Mouse (Mus musculus): ENCODE data around the gene Cpsf4l.
A peak's percentile ranks its signal among the peaks of the same experiment; 100 is the strongest.

The Cpsf4l gene

DNA sequence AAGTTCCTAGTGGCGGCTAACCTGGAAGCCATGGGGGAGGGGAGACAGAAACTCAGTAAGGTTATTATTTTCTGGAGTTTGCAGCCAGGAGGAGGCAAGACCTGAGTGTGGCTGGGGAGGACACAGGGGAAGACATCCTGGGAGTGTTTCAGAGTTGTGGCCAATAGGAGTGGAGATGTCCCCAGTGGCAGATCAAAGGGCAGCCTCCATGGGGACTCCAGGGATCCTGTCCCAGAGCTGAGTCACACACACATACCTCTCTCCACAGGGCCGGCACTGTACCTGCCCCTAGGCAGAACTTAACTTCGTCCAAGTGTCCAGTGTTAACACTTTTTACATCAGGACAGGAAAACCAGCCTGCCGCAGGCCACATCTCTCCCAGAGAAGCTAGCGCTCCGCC is 25.3 kb upstream of the Cpsf4l start:
- no peak for DNase-seq (ENCODE audit: extremely low spot score)

DNA sequence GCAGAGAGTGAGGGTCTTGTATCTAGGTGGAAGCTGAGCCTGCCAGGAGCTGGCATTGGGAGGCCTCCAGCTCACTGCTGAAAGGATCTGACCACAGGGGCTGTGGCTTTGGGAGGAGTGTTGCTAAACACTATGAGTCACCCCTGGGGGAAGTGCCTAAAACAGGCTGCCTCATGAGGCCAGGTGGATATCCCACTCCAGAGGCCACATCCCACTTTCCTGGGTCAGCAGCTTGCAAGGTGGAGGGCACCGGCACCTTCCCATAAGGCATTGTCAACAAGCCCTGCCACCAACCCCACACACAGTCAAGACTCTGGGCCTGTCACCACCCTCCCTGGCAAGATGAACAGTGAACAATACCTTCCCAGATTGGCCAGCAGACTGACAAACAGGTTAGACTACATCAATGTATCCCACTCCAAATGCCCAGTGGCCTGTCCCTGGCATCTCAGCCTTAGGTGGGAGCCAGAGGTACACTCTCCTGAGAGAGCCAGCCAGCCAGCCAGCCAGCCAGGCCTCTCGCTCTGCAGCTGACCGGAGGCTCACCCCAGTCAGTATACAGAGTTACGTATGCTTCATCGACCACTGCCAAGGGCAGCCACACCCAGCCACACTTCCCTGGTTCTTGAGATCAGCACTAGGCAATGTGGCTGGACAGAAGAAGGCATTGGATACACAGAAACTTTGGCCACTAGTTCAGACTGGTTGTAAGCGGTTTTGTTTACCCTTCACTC is 24.0 kb upstream of the Cpsf4l start:
- DNase-seq (ENCODE audit: extremely low spot score) = no peak

DNA sequence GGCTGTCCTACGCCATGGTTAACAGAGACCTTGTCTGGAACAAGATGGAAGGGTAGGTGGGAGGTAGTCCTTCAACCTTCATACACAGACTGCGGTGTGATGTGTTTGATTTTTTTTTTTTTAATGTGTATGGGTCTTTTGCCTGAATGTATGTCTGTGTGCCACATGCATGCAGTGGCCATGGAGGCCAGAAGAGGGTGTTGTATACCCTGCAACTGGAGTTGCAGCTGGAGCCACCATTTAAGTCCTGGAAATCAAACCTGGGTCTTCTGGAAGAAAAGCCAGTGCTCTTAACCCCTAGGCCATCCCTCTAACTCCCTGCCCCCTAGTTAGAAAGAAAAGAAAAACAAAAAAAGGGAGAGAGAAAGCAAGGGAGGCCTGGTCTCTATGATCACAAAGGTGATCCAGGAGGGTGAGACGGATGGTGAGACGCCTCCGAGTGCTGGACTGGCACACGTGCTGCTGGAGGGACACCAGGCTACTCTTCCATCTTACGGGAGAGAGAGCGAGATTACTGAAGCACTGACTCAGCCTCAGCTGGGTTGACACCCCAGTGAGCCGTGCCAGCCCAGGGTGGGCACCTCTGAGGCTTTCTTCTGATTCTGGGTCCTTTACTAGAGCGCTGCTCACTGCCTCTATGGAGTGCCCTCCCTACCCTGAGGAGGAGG is 22.3 kb upstream of the Cpsf4l start:
- no peak for DNase-seq (ENCODE audit: extremely low spot score)

DNA sequence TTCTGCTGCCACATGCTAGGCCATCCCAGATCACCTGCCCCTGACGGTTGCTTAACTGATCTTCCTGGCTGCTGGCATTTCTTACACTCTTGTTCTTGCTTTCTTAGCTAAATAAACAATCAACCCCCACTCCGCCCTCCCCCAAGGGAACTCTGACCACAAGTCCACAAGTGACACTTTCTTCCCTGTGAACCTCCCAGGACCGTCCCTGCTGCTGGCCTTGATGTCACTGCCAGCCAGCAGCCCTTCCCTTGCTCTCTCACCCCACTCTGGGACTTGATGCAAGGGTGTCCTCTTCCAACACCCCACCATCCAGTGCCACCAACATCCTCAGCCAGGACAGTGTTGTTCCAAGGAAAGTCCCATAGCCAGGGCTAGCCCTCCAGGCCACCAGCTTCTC is 21.1 kb upstream of the Cpsf4l start:
- no peak for DNase-seq (ENCODE audit: extremely low spot score)

DNA sequence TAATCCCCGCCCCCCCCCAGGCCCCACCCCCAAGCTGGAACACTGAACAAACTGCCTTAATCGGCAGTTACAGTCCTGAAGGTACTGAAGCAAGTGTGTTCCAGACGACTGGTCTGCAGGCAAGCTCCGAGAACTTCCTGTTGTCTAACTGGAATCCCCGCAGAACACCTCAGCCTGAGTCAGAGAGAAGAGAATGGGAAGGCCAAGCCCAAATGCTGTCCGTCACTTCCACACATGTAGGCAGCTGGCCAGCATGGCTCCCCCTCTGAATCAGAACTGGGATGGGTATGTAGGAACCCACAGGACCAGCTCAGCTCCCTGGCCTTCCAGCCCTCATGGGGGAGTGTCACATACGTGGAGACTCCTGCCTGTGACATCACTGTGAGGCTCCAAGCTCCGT is 20.1 kb upstream of the Cpsf4l start:
- DNase-seq (ENCODE audit: extremely low spot score) = no peak

DNA sequence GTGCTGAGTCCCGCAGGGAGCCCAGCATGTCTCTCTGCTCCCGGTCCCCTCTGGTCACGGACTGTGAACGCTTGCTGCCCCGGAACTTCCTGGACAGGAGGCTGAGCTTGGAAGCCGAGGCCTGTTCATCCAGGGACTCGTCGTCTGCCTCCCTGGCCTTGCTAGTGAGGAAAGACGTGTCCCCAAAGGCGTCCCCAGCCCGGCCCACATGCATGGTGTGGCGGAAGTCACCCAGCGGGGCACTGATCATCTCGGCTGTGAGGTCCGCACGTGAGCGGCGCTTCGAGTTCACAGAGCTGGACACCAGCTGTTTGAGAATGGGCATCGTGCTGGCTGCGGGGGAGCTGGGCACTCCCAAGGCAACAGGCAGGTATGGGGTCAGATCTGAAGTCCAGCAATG is 19.4 kb upstream of the Cpsf4l start:
- no peak for DNase-seq (ENCODE audit: extremely low spot score)

DNA sequence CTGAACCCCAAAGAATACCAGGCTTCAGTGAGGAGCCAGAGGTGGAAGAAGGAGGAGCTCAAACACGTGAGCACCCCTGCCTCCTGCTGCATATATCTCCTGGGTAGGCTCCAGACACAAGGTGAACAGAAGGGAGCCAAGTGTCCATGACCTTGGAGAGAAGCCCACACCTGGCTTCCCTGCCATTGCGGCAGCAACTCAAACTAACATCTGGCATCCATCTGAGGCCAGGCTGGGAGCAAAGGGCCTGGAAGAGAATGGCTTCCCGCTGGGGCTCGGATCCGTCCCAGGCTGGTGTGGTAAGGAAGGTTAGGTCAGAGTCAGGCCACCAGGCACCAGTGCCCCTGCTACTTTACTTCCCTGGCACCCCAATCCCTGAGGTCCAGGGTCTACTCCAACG is 18.2 kb upstream of the Cpsf4l start:
- DNase-seq (ENCODE audit: extremely low spot score) = no peak

DNA sequence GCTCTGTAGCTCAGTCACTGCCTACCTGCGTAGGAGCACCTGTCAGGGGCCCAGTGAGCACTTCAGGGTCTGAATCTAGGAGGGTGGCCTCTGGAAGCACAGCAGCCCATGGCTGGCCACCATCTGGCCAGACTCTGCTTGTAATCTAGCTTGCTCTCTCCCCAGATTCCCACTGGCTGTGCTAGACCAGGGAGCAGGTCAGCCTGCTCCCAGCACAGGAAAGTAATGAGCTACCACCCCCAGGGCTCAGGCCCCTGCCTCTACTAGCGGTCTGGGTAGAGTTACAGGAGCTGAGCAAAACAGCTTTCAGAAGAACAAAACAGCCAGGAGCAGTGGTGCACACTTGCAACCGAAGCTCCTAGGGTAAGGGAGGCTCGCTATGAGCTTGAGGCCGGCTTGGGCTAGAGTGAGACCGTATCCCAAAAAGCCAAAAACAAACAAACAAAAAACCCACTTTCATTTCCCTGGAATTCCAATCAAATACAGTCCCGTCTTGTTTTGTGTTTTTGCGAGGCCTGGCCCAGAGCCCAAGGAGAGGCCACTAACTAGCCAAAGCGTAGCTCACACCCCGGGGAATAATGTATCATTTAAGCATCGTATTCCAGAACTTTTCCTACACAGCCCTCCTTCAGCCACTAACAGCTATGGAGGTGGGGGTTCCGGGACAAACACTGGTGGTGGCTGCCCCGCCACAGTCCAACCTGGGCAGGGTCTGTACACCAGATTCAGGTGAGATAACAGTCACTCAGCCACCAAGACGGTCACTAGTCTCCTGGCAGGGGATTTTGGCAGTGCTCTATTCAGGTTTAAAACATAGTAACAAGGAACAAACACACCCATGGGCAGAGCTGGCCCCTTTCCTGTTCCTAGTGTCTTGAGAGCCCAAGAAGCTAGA is 17.4 kb upstream of the Cpsf4l start:
- no peak for DNase-seq (ENCODE audit: extremely low spot score)

DNA sequence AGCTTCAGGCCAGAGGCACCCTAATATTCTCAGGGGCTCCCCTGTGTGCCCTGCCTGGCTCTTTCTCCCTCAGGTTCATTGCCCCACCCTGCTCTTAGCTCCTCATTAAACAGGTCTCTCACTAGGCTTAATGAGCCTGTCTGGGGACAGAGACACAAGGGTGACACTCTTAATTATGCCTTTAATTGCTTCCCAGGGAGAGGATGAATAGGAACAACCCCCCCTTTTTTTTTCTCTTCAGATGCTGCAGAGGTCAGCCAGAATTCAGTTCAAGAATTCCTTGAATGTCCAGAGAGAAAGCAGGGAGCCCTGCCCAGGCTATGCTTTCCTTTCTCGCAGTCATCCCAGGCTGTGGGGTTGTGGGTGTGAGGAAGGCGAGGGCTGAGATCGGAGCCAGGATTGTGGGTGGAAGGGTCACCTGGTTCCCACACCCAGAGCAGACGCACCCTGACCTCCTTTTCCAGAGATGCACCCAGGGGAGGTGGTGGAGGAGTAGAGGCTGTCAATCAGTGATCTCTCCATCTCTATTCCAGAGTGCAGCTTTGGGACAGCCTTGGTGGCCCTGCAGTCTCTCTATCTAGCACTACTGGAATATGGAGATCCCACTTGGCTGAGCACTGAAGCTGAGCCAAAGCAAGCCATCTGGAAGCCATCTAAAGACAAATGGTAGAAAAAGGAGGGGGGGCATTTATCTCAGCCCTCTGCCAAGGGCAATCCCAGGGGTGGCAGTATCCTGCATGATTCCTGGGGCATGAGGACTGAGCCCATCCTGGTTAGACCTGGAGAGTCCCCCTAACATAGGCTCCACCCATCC is 15.6 kb upstream of the Cpsf4l start:
- DNase-seq (ENCODE audit: extremely low spot score) = no peak

DNA sequence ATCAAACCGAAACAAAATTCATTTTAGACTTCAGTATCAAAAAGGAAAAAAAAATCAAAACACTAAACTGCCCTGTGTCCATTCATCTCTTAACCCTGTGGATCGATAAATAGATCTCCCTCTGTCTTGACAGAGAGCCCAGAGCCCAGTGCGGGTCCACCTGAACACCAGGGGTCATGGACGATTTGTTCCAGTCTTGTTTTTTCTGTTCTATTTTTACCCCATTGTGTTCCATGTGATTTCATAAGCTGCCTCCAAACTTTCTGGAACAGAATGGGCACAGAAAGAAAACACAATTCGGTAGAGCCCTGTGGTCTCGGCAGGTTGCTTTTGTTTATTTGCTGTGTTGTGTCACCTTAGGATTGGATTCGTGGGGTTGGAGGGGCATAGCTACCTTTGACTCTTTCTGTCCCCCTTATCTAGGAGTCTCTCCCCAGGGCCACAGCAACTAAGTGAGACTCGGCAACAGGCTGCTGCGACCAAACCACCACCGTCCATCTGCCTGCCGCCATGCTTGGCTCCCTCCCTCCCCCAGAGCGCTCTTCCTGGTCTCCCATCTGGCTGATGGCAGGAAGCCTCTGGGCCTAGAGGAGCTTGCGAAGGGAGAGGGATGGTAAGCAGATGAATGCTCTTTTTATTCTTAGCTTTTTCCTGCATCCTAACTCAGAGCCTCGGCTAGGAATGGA is 12.7 kb upstream of the Cpsf4l start:
- DNase-seq (ENCODE audit: extremely low spot score) = no peak

DNA sequence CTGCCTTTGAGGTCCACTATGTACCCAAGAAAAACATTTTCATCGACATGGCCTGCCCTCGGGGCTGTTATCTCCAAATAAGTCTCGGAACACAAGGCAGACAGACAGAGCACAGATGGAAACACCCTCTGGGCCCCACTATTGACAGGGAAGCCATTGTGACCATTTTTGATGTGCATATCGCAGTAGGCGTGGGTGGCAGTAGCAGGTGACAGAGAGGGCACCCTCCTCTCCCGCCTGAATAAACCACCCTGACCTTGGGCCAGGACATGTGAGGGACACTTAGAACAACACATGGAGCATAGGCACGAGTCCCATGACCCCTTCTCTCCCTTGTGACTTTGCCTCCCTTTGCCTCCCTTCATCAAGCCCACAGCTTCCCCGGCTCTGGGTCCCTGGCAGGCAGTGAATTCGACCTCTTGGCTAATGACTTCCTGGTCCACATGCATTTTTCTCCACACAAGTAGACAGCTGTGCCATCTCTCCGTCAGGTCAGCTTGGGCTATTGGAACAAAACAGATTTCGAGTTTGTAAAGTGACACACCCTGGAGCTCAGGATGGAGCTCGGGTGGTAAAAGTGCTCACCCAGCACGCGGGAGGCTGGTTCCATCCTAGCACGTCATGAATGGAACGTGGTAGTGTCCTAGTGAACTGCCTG is 8.1 kb upstream of the Cpsf4l start:
- no peak for DNase-seq (ENCODE audit: extremely low spot score)

DNA sequence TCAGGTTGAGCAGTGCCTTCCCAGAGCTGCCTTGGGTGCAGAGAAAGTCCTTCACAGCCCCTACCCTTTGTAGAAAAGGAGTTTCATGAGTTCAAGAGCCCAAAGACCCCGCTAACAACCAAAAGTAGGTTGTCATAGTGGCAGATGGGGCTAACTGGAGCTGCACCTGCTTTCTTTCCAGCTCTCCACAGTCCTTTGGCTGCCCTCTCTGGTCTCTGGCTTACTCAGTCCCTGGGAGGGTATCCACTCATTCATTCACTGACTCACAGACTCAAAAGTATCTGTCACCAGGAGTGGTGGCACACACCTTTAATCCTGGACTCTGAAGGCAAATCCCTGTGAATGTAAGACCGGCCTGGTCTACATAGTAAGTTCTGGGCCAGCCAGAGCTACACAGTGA is 6.3 kb upstream of the Cpsf4l start:
- DNase-seq (ENCODE audit: extremely low spot score) = no peak

DNA sequence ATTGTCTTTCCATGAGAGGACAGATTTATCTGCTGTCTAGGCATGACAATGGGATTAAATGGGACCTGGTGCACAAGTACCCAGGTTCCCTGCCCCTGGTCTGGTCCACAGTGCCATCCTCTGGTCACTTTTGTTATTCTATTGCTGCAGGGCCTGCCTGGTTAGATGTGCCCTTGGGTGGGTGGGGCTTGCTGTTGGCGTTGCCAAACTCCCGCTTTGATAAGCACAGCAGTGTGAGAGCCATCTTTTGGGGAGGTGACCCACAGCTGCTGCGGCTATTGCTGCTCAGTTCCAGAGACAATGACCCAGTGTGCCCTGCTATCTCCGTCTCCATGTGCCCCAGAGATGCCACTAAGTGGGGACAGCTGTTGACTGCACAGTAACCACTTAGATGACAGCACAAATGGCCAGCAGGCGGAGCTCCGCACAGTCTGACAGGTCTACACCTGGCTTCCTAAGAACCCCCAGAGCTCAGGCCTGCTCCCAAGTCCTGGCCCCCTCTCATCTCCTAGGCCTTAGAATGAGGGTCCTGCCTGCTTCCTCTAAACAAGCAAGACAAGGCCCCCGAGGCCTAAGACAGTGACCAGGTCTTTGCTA is 5.4 kb upstream of the Cpsf4l start:
- no peak for DNase-seq (ENCODE audit: extremely low spot score)

DNA sequence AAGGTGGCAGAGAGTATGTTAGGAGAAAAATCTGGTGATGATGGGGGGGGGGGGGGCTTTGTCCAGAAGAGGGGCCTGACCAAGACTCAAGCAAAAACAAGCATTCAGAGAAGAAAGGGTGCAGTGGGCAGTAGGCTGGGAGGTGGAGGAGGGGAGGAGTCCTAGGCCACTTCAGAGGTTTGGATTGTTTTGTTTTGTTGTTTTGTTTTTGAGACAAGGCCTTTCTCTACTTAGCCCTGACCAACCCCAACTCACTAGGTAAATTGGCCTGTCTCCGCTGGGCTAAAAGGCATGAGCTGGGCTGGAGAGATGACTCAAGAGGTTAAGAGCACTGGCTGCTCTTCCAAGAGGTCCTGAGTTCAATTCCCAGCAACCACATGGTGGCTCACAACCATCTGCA is 1.2 kb upstream of the Cpsf4l start:
- DNase-seq (ENCODE audit: extremely low spot score) = no peak

DNA sequence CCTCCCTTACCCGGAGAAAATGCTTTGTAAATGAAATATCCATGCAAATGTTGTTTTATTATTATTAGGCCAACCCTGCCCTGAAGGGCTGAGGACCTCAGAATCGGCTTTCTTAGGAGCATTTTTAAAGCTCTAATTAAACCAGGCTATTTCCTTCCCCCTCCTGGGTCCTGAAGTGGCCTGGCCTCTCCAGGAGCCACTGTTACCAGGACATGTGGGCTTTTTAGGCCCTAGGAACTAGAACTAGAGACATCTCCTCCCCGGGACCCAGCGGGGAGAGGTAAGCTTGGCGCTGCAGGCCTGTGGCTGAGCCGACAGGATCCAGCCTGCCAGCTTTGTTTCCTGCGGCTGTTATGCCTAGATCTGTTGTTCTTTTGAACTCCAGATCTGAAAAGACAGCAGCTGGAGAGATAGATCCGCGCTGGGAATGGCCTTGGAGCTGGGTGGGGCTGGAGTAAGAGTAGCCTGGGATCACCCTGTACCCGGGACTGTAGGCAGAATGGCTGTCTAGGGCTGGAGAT is 500 bp upstream of the Cpsf4l start:
- DNase-seq (ENCODE audit: extremely low spot score) = peak; percentile 70

DNA sequence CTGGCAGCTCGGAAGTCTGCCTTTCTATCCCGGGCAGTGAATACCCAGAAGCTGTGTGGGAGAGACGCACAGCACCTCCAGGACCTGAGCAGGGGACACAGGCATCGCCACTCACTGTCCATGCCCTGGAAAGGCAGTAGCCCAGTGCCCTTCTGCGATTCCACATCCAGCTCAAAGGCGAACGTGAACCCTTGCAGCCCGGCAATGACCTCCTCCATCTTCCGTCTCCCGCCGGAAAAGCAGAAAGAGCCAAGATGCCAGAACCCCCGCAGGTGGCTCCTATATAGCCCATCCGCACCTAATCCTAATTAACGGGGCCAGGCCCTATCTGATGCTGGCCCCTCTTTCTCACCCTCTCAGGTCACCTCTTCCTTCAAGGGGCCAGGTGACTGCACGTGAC is 545 bp downstream of the Cpsf4l start:
- peak; percentile 24 for DNase-seq (ENCODE audit: extremely low spot score)

DNA sequence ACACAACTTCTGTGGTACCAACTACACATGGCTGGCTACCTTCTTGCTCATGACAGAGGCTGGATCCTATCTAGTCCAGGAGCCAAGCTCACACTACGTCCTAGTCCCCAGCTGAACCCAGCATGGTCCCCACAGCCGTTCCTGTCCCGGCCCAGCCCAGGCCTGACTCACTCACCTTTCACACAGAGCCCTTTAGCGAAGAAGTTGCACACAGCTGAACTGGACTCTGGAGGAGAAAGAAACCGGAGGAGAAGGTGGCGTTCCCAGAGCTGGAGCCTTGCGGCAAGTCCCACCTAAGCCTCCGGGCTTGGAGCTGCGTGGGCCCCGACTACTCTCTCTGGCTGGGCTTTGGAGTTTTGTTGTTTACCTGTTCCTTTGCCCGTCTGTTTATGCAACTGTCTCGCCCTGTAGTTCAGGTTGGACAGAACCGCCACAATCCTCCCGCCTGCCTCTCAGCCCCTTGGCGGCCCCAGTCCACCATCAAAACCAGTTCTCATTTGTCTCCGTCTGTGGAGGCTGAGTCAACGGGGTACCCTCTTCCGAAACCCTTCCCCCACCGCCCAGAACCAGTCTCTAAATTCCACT is 1.1 kb downstream of the Cpsf4l start:
- DNase-seq (ENCODE audit: extremely low spot score) = peak; percentile 19

DNA sequence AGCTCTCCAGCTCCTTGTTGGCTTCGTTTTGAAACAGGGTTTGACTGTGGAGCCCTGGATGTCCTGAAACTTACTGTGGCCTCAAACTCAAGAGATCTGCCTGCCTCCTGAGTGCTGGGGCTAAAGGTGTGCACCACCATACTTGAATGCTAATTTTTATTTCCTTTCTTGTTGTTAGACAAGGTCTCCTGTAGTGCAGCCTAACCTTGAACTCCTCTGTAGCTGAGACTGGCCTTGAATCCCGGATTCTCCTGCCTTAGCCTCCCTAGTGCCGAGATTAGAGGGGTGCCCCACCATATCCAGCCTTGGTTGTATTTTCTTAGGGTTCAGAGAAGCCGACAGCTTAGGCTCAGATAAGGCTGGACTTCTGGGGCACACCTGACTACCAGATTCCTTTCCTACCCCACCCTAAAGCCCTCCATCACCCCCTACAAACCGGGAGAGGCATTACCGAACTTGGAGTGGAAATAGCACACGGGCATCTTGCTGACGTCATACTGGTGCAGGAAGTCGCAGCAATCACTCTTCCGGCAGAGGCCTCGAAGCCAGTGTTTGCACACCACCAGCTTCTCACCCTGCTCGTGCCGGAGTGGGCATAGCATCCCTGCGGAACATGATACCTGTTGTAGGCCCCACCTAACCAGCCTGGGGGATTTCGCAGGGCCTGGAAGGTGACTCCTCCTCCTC is 3.7 kb downstream of the Cpsf4l start:
- DNase-seq (ENCODE audit: extremely low spot score) = no peak

DNA sequence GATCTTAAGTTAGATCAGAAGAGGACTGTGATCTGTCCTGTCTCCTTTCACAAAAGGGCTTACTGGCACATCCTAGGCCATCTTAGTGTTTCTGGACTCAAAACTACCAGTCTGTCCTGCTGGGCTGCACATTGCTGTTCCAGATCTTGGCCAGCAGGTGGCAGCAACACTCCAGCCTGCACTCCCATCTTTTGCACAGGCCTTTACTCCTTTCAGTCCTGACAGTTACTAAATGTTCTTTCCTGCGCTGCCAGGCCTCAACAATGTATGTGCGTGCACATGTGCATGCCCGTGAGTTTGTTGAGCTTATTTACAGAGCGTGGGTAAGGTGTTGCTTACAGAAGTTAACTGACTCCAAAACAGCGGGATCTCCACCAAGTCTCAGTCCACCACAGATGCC is 6.1 kb downstream of the Cpsf4l start:
- peak; percentile 73 for DNase-seq (ENCODE audit: extremely low spot score)
